Mouse (Mus musculus) hindbrain, embryonic 16.5 days (tissue): ENCODE data around the gene Txndc9. TPM values are rescaled to one million over a fixed set of nuclear protein-coding genes. Genes with fewer than 3 reads are reported as not detected.
A peak's percentile ranks its signal among the peaks of the same experiment; 100 is the strongest.

Source experiments
- ATAC-seq: fragments of 200-750 bp; cut with Nextera tagmentation; 2 replicates; pipeline ENCODE4 v1.8.0; 2017; ENCODE audit warnings: moderate TSS enrichment, moderate library complexity
- H3K27ac ChIP-seq: fragments of 300-500 bp; sonication (generic); 2 replicates; pipeline ENCODE4 v1.5.1; 2014; ENCODE audit warnings: low read depth, mild to moderate bottlenecking, control low read depth, low read length, moderate library complexity
- H3K27me3 ChIP-seq: fragments of 300-500 bp; sonication (generic); replicated peaks from 2 replicates; pipeline ENCODE4 v1.6.1; 2014; ENCODE audit warnings: low read length; ENCODE audit not compliant: control insufficient read depth, insufficient read depth
- H3K36me3 ChIP-seq: fragments of 300-500 bp; sonication (generic); 2 replicates; pipeline ENCODE4 v1.6.1; 2014; ENCODE audit warnings: mild to moderate bottlenecking, low read length, moderate library complexity, mixed read lengths; ENCODE audit not compliant: control insufficient read depth, insufficient read depth
- H3K4me1 ChIP-seq: fragments of 300-500 bp; sonication (generic); 2 replicates; pipeline ENCODE4 v1.6.1; 2014; ENCODE audit warnings: low read depth, low read length; ENCODE audit not compliant: control insufficient read depth, insufficient read depth
- H3K4me2 ChIP-seq: fragments of 300-500 bp; sonication (generic); 2 replicates; pipeline ENCODE4 v1.6.1; 2014; ENCODE audit warnings: mild to moderate bottlenecking, low read length, control low read depth, moderate library complexity
- H3K4me3 ChIP-seq: fragments of 300-500 bp; sonication (generic); 2 replicates; pipeline ENCODE4 v1.5.1; 2014; ENCODE audit warnings: mild to moderate bottlenecking, low read length, control low read depth, moderate library complexity
- H3K9ac ChIP-seq: fragments of 300-500 bp; sonication (generic); 2 replicates; pipeline ENCODE4 v1.6.1; 2014; ENCODE audit warnings: low read depth, mild to moderate bottlenecking, control low read depth, low read length, moderate library complexity
- H3K9me3 ChIP-seq: fragments of 300-500 bp; sonication (generic); 2 replicates; pipeline ENCODE4 v1.6.1; 2014; ENCODE audit warnings: mild to moderate bottlenecking, low read length, moderate library complexity; ENCODE audit not compliant: control insufficient read depth
- WGBS: fragments of 180-500 bp; shearing (Covaris S2); extraction: QIAGEN DNeasy Blood & Tissue Kit; methylation state at CpG from one replicate; pipeline ENCODE4 v1.1.7; 2014; 5-methylcytosine and 5-hydroxymethylcytosine counted together
- polyA plus RNA-seq: library from polyadenylated mRNA; unstranded; fragments of >200 nt; fragmentation: Nextera tagmentation; extraction: Ambion mirVana; gene quantifications from 2 replicates; pipeline ENCODE4 v1.2.1, GENCODE M21; 2015

Txndc9 gene
- polyA plus RNA-seq, 1 experiment from 2014 or later, result 136 TPM

GRCm38 (mm10) chr1:38011647-38012046 lies 14.0 kb upstream of the Txndc9 start:
- Histone ChIP-seq H3K27me3 (no peaks in the 10 kb centered on the region), H3K36me3 (no peaks in the 10 kb centered on the region), H3K4me3 (no peak overlapping the region), H3K4me2 (no peak overlapping the region), H3K27ac (no peak overlapping the region), H3K4me1 (no peaks in the 10 kb centered on the region), H3K9ac (no peak overlapping the region), H3K9me3 (no peaks in the 10 kb centered on the region)
- ATAC-seq, result peak; percentile 20; the same call in 1 of the 2 replicates
- 85% methylated on average over 6 of the region's 6 CpGs for WGBS

- ATAC-seq, result no peak
Observed at GRCm38 (mm10) chr1:38006741-38007140, 9.0 kb upstream of the Txndc9 start.

GRCm38 (mm10) chr1:38003046-38003445 lies 5.4 kb upstream of the Txndc9 start:
- ATAC-seq, result no peak
- H3K9ac ChIP-seq, result no peak overlapping the region
- no peak overlapping the region for H3K4me3 ChIP-seq
- H3K4me1 ChIP-seq, result peaks cover 10% of the 10 kb centered on the region
- no peaks in the 10 kb centered on the region for H3K27me3 ChIP-seq
- H3K4me2 ChIP-seq, result no peak overlapping the region
- no peaks in the 10 kb centered on the region for H3K36me3 ChIP-seq
- no peaks in the 10 kb centered on the region for H3K9me3 ChIP-seq
- 88% methylated on average over 3 of the region's 3 CpGs for WGBS
- H3K27ac ChIP-seq, result no peak overlapping the region

More at GRCm38 (mm10) chr1:38006741-38007140, 9.0 kb upstream of the Txndc9 start:
- Histone ChIP-seq H3K4me3 (no peak overlapping the region), H3K9ac (no peak overlapping the region), H3K27ac (no peak overlapping the region), H3K4me1 (no peaks in the 10 kb centered on the region), H3K9me3 (no peaks in the 10 kb centered on the region), H3K27me3 (no peaks in the 10 kb centered on the region), H3K4me2 (no peak overlapping the region), H3K36me3 (no peaks in the 10 kb centered on the region)
- 79% methylated on average over 3 of the region's 3 CpGs for WGBS

GRCm38 (mm10) chr1:38001956-38002355 lies 4.3 kb upstream of the Txndc9 start:
- no peaks in the 10 kb centered on the region for H3K9me3 ChIP-seq
- no peak overlapping the region for H3K4me3 ChIP-seq
- no peak overlapping the region for H3K27ac ChIP-seq
- H3K9ac ChIP-seq, result no peak overlapping the region
- ATAC-seq, result no peak
- no peak overlapping the region for H3K4me2 ChIP-seq
- peaks cover 10% of the 10 kb centered on the region for H3K4me1 ChIP-seq
- WGBS, result 93% methylated on average over 9 of the region's 9 CpGs
- H3K36me3 ChIP-seq, result no peaks in the 10 kb centered on the region
- H3K27me3 ChIP-seq, result no peaks in the 10 kb centered on the region

GRCm38 (mm10) chr1:38000844-38001243 lies 3.2 kb upstream of the Txndc9 start:
- Histone ChIP-seq H3K36me3 (no peaks in the 10 kb centered on the region), H3K4me3 (no peak overlapping the region), H3K27me3 (no peaks in the 10 kb centered on the region), H3K9me3 (no peaks in the 10 kb centered on the region), H3K27ac (no peak overlapping the region), H3K4me1 (peaks cover 14% of the 10 kb centered on the region), H3K4me2 (no peak overlapping the region), H3K9ac (no peak overlapping the region)
- ATAC-seq, result no peak
- 90% methylated on average over 8 of the region's 8 CpGs for WGBS

GRCm38 (mm10) chr1:37999552-37999951 lies 1.9 kb upstream of the Txndc9 start:
- Histone ChIP-seq H3K9me3 (no peaks in the 10 kb centered on the region), H3K4me2 (no peak overlapping the region; the same call in 1 of the 2 replicates), H3K27me3 (no peaks in the 10 kb centered on the region), H3K4me1 (peaks cover 14% of the 10 kb centered on the region), H3K9ac (no peak overlapping the region), H3K27ac (no peak overlapping the region), H3K4me3 (no peak overlapping the region), H3K36me3 (peaks cover 8% of the 10 kb centered on the region)
- WGBS, result 78% methylated on average over 3 of the region's 3 CpGs
- ATAC-seq, result no peak

GRCm38 (mm10) chr1:37998371-37999199 lies 892 bp upstream of the Txndc9 start:
- peak overlapping the region; percentile 57 for H3K4me2 ChIP-seq

GRCm38 (mm10) chr1:37996877-37997484 lies 712 bp downstream of the Txndc9 start:
- peaks cover 14% of the 10 kb centered on the region for H3K36me3 ChIP-seq
- H3K27me3 ChIP-seq, result no peaks in the 10 kb centered on the region
- peak overlapping the region; percentile 70 for H3K4me2 ChIP-seq
- peak overlapping the region; percentile 90 for H3K9ac ChIP-seq
- peak overlapping the region; percentile 85 for H3K4me3 ChIP-seq
- peak; percentile 96 for ATAC-seq
- H3K27ac ChIP-seq, result peak overlapping the region; percentile 92
- 0% methylated on average over 42 of the region's 42 CpGs for WGBS
- H3K4me1 ChIP-seq, result peaks cover 14% of the 10 kb centered on the region
- H3K9me3 ChIP-seq, result no peaks in the 10 kb centered on the region

More at GRCm38 (mm10) chr1:37998371-37999199, 892 bp upstream of the Txndc9 start:
- WGBS, result 11% methylated on average over 15 of the region's 47 CpGs
- Histone ChIP-seq H3K4me3 (peak overlapping the region; percentile 85), H3K9ac (peak overlapping the region; percentile 90), H3K4me1 (peaks cover 14% of the 10 kb centered on the region), H3K36me3 (peaks cover 8% of the 10 kb centered on the region), H3K9me3 (no peaks in the 10 kb centered on the region), H3K27me3 (no peaks in the 10 kb centered on the region), H3K27ac (peak overlapping the region; percentile 76)
- no peak for ATAC-seq

- Histone ChIP-seq H3K9me3 (no peaks in the 10 kb centered on the region), H3K4me1 (peaks cover 14% of the 10 kb centered on the region), H3K36me3 (peaks cover 15% of the 10 kb centered on the region), H3K4me3 (peak overlapping the region; percentile 85), H3K9ac (peak overlapping the region; percentile 81), H3K27ac (no peak overlapping the region), H3K4me2 (peak overlapping the region; percentile 70), H3K27me3 (no peaks in the 10 kb centered on the region)
- WGBS, result 44% methylated on average over 3 of the region's 3 CpGs
- ATAC-seq, result no peak
Observed at GRCm38 (mm10) chr1:37996226-37996625, 1.5 kb downstream of the Txndc9 start.
